In the genomic region with DNA sequence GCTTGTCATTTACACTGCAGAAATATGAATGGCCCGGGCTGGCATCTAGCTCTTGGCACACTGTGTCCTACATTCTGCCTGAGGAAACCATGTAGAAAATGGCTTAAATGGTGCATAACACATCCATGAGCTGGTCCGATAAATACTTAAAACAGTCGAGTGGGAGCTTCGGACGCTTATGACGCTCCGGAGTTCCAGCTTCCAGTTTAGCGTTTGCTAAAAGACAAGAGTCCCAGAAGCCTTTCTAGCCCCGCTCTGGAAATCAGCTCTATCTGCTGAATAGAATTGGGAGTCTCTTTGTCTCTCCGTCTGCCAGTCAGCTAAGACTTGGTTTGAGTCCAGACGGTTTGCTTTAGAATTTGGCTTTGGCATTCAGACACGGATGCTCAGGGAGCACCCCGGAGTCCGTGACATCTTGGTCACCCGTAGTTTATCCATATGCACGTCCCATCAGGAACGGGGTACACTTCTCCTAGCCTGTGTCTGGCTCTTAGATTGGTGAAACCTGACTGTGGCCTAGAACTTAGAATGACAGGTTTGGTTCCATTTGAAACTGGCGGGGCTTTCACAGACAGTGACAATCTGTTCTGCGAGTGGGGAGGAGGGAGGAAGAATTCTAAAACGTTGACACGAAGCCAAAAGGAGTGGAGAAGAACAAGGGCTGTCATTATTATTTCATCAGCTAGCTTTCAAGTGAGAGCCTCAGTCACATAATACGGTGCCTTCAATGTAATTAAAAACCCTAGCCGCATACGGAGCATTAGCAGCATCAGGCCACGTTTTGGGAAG, we compare ENCODE assay signal across 17 mouse cellular contexts.
DNase-seq lines count a peak whose midpoint lies in the region; ATAC-seq lines count a peak whose summit lies in the region.
"Had no signal": no experiment of that assay in that cellular context is flagged by ENCODE, and none has a peak within 500 bp of the region (broad histone marks: within the 10 kb centered on the region; RNA-seq: fewer than 3 reads in every experiment).

No protein-coding gene starts in this region.

- 70% methylated on average over 25 of the region's 25 CpGs for WGBS in hindbrain, embryonic 12.5 days
- WGBS in hindbrain, embryonic 11.5 days = 85% methylated on average over 25 of the region's 25 CpGs
- WGBS in hindbrain, embryonic 14.5 days = 46% methylated on average over 25 of the region's 25 CpGs
- WGBS in midbrain, embryonic 15.5 days = 49% methylated on average over 25 of the region's 25 CpGs

- no peak overlapping the region for H3K4me2 ChIP-seq in hindbrain, embryonic 12.5 days (replicated peaks)
- no peak overlapping the region for H3K4me2 ChIP-seq in hindbrain, embryonic 11.5 days (replicated peaks; ENCODE audit: low read depth, low read length)
- no peak overlapping the region for H3K4me2 ChIP-seq in hindbrain, embryonic 14.5 days (replicated peaks)
- H3K4me2 ChIP-seq in midbrain, embryonic 15.5 days = 0 out of 2 replicates have a peak overlapping the region, but pooled peaks have one; percentile 3

- no peaks in the 10 kb centered on the region for H3K27me3 ChIP-seq in hindbrain, embryonic 12.5 days
- no peaks in the 10 kb centered on the region for H3K27me3 ChIP-seq in hindbrain, embryonic 11.5 days (ENCODE audit: control insufficient read depth, insufficient read depth, low read length)
- no peaks in the 10 kb centered on the region for H3K27me3 ChIP-seq in hindbrain, embryonic 14.5 days (ENCODE audit: control insufficient read depth, insufficient read depth, low read length)
- no peaks in the 10 kb centered on the region for H3K27me3 ChIP-seq in midbrain, embryonic 15.5 days (replicated peaks)
- H3K27me3 ChIP-seq: megakaryocyte, embryonic 14.5 days had no signal

- no peak overlapping the region for H3K4me3 ChIP-seq in hindbrain, embryonic 12.5 days
- no peak overlapping the region for H3K4me3 ChIP-seq in hindbrain, embryonic 11.5 days (ENCODE audit: low read depth, low read length)
- H3K4me3 ChIP-seq in hindbrain, embryonic 14.5 days (replicated peaks; ENCODE audit: low read length) = no peak overlapping the region
- no peak overlapping the region for H3K4me3 ChIP-seq in midbrain, embryonic 15.5 days
- H3K4me3 ChIP-seq: heart, adult 2 months; limb, embryonic 10.5 days; megakaryocyte, embryonic 14.5 days had no signal

- no peaks in the 10 kb centered on the region for H3K9me3 ChIP-seq in hindbrain, embryonic 12.5 days (replicated peaks)
- H3K9me3 ChIP-seq in hindbrain, embryonic 11.5 days (ENCODE audit: control insufficient read depth, low read length) = no peaks in the 10 kb centered on the region
- no peaks in the 10 kb centered on the region for H3K9me3 ChIP-seq in hindbrain, embryonic 14.5 days (ENCODE audit: control insufficient read depth, low read length)
- H3K9me3 ChIP-seq in midbrain, embryonic 15.5 days = no peaks in the 10 kb centered on the region
- H3K9me3 ChIP-seq: limb, embryonic 10.5 days had no signal

- H3K4me1 ChIP-seq in hindbrain, embryonic 12.5 days = 0 out of 2 replicates have a peak, but pooled peaks cover 2% of the 10 kb centered on the region
- no peaks in the 10 kb centered on the region for H3K4me1 ChIP-seq in hindbrain, embryonic 11.5 days (replicated peaks; ENCODE audit: control insufficient read depth, insufficient read depth, low read length)
- peaks cover 6% of the 10 kb centered on the region for H3K4me1 ChIP-seq in hindbrain, embryonic 14.5 days (replicated peaks; ENCODE audit: control insufficient read depth, insufficient read depth, low read length)
- H3K4me1 ChIP-seq in midbrain, embryonic 15.5 days = peaks cover 18% of the 10 kb centered on the region; the same call in 1 of the 2 replicates
- H3K4me1 ChIP-seq: megakaryocyte, embryonic 14.5 days had no signal

- H3K36me3 ChIP-seq in hindbrain, embryonic 12.5 days = 0 out of 2 replicates have a peak, but pooled peaks cover 3% of the 10 kb centered on the region
- H3K36me3 ChIP-seq in hindbrain, embryonic 11.5 days (ENCODE audit: control insufficient read depth, insufficient read depth, low read length) = no peaks in the 10 kb centered on the region
- peaks cover 8% of the 10 kb centered on the region; the same call in 1 of the 2 replicates for H3K36me3 ChIP-seq in hindbrain, embryonic 14.5 days (replicated peaks; ENCODE audit: control insufficient read depth, insufficient read depth)
- H3K36me3 ChIP-seq in midbrain, embryonic 15.5 days (replicated peaks) = no peaks in the 10 kb centered on the region
- H3K36me3 ChIP-seq: limb, embryonic 10.5 days had no signal

- no peak for DNase-seq in hindbrain, embryonic 11.5 days (ENCODE audit: low spot score)
- peak; percentile 23 to 34 for DNase-seq in cerebellum, adult 18-20 months
- DNase-seq in hindbrain, embryonic 14.5 days (ENCODE audit: low spot score) = peak; percentile 64
- DNase-seq in c-Kit-positive CD71-positive TER-119-positive erythroid progenitor cells, embryonic 14.5 days (ENCODE audit: low spot score) = no peak
- DNase-seq in adrenal gland, adult 2 months = no peak
- DNase-seq: adrenal gland, postnatal 14 days; embryo, embryonic 11 days; heart, adult 2 months; heart, postnatal 36 days; lung, adult 18-20 months; spleen, adult 18-20 months had no signal

- ATAC-seq in hindbrain, embryonic 12.5 days (ENCODE audit: low FRiP score) = peak; percentile 56
- no peak for ATAC-seq in hindbrain, embryonic 11.5 days (ENCODE audit: low FRiP score)
- peak; percentile 71 for ATAC-seq in hindbrain, embryonic 14.5 days (ENCODE audit: low FRiP score)
- peak; percentile 76 for ATAC-seq in midbrain, embryonic 15.5 days (replicated peaks)
- ATAC-seq in activated CD4-positive, CD25-positive, alpha-beta regulatory T cell, adult 4 months = no peak

- H3K27ac ChIP-seq in hindbrain, embryonic 12.5 days = peak overlapping the region; percentile 52
- H3K27ac ChIP-seq in hindbrain, embryonic 11.5 days (ENCODE audit: low read depth, low read length) = no peak overlapping the region
- peak overlapping the region; percentile 75 for H3K27ac ChIP-seq in hindbrain, embryonic 14.5 days
- H3K27ac ChIP-seq in midbrain, embryonic 15.5 days = peak overlapping the region; percentile 66
- H3K27ac ChIP-seq: heart, adult 2 months; kidney, postnatal 0 days had no signal

- H3K9ac ChIP-seq in hindbrain, embryonic 12.5 days = no peak overlapping the region
- H3K9ac ChIP-seq in hindbrain, embryonic 11.5 days (ENCODE audit: low read depth, low read length) = no peak overlapping the region
- no peak overlapping the region for H3K9ac ChIP-seq in hindbrain, embryonic 14.5 days
- no peak overlapping the region for H3K9ac ChIP-seq in midbrain, embryonic 15.5 days

Comparison
In these comparisons a context has a peak if more than half of its experiments do, and no peak if none do; other contexts are left out.
1. ATAC-seq: peak in hindbrain, embryonic 12.5 days (single experiment), hindbrain, embryonic 14.5 days (single experiment) and midbrain, embryonic 15.5 days (single experiment); none in hindbrain, embryonic 11.5 days (single experiment) and activated CD4-positive, CD25-positive, alpha-beta regulatory T cell, adult 4 months (single experiment).
2. DNase-seq: peak in cerebellum, adult 18-20 months (2 of 2) and hindbrain, embryonic 14.5 days (single experiment); none in hindbrain, embryonic 11.5 days (single experiment), c-Kit-positive CD71-positive TER-119-positive erythroid progenitor cells, embryonic 14.5 days (single experiment) and adrenal gland, adult 2 months (single experiment).